Mouse (Mus musculus): Measurements from ENCODE around the gene Cdk19. TPM values are rescaled to one million over a fixed set of nuclear protein-coding genes. Genes with fewer than 3 reads are reported as not detected.
A peak's percentile ranks its signal among the peaks of the same experiment; 100 is the strongest.

Cdk19 gene
- total and polyA plus RNA-seq, 3 experiments, result 2.8 to 8.2 TPM; not detected in 1

DNA sequence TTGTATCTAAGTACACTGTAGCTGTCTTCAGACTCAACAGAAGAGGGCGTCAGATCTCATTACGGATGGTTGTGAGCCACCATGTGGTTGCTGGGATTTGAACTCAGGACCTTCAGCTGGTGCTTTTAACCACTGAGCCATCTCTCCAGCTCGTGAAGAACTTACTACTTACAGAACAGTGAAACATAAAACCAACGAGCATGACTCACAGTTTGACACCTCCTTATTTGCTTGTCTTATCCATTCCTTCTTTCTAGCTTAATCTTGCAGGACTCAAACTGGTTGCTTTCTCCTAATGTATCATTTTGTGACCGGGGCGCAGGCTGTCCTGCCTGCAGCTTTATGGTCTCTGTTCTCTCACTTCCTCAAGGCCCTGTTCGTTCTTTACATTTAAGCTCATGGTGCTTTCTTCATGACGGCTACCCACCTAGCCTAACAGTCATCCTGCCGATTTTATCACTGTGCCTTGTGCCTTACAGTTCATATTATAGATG, 8.1 kb downstream of the Cdk19 start (continued):
- TF ChIP-seq CTCF (IDR thresholded peaks at IDR 0.05 in 2 of 3, conservative IDR thresholded peaks at IDR 0.05 in 1 of 3; ENCODE audit: control insufficient read depth in 1 of 3, insufficient read depth in 1 of 3, low read depth in 2 of 3, low read length in 3 of 3, poor library complexity in 1 of 3, severe bottlenecking in 1 of 3) (peak in 2 of 3 experiments; percentile 1 to 37; a peak in 2 of 6 replicates), EP300 (IDR thresholded peaks at IDR 0.05; ENCODE audit: low read depth in 1 of 2, low read length in 2 of 2) (no peak), ZMIZ1 (IDR thresholded peaks at IDR 0.05; ENCODE audit: low read depth, low read length) (peak; percentile 81; the same call in 1 of the 2 replicates), TCF12 (IDR thresholded peaks at IDR 0.05; ENCODE audit: low read depth, low read length) (no peak), POLR2AphosphoS5 (IDR thresholded peaks at IDR 0.05; ENCODE audit: borderline replicate concordance, low read depth, low read length) (no peak), MYC (IDR thresholded peaks at IDR 0.05; ENCODE audit: low read depth, low read length) (peak; percentile 42; the same call in 1 of the 2 replicates), HCFC1 (IDR thresholded peaks at IDR 0.05; ENCODE audit: low read depth, low read length) (peak; percentile 50; the same call in 1 of the 2 replicates), MEF2A (IDR thresholded peaks at IDR 0.05; ENCODE audit: extremely low read depth, insufficient replicate concordance, low read depth, low read length, poor library complexity, severe bottlenecking) (no peak), CHD1 (IDR thresholded peaks at IDR 0.05; ENCODE audit: low read depth, low read length) (no peak; the same call in 1 of the 2 replicates), USF1 (IDR thresholded peaks at IDR 0.05; ENCODE audit: low read depth, low read length) (no peak)

DNA sequence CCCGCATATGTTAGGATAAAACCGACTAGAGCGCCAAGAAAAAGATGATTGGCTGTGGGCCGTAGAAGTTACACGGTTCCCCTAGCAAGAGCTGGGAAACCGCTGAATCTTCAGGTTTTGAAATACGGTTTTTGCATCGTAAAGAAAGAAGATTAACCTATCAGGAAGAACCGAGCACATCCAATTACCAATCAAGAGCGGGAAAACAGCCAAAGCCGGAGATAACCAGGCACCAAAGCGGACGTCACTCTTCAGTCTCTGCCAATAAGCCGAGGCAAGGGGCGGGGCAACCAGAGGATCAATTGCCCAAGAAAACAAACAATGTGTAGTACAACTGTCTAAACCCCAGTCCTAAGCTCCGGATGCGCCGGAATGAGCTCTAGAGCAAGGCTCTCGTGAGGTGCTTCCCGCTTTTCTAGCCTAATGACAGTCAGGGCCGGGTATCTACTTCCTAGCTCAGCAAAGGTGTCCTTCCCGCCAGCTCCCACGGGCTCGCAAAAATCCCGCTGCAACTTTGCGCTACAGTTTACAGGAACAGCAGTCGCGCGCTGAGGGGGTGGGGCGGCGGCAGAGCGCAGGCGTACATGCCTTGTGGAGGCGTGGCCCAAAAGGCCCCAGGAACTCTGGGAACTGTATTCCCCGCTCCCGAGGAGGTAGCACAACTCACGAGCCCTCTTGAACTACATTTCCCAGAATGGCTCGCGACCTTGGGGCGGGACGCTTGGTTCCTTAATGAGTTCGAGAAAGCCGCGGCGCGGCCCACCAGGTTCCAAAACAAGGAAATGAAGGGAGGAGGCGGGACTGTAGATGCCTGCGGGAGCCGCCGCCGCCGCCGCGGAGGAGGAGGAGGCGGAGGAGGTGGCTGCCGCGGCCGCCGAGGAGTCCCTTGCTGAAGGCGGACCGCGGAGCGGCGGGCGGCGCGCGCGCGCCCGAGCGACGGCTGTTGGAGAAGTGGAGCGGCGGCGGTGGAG, 9.5 kb downstream of the Cdk19 start:
- H3K4me1 ChIP-seq (ENCODE audit: control insufficient read depth in 1 of 2, insufficient read depth in 2 of 2, low read length in 2 of 2), result peaks cover 0 to 6% of the 10 kb centered on the region in 2 experiments; a peak in 2 of 4 replicates
- peak overlapping the region; percentile 91 for H3K9ac ChIP-seq (ENCODE audit: control insufficient read depth, low read depth, low read length, poor library complexity, severe bottlenecking)
- no peaks in the 10 kb centered on the region for H3K27me3 ChIP-seq (ENCODE audit: control insufficient read depth in 1 of 2, insufficient read depth in 2 of 2, low read length in 2 of 2)
- H3K9me3 ChIP-seq (replicated peaks; ENCODE audit: insufficient read depth, low read length), result no peaks in the 10 kb centered on the region
- peaks cover 0 to 10% of the 10 kb centered on the region in 2 experiments; a peak in 2 of 4 replicates for H3K36me3 ChIP-seq (ENCODE audit: control insufficient read depth in 1 of 2, insufficient read depth in 2 of 2, low read length in 2 of 2)
- H3K79me2 ChIP-seq (ENCODE audit: control insufficient read depth, insufficient read depth, low read length, poor library complexity), result peaks cover 6% of the 10 kb centered on the region; the same call in 1 of the 2 replicates
- peak; percentile 99 for DNase-seq (ENCODE audit: low read depth, low spot score)
- peak overlapping the region; percentile 94 for H3K27ac ChIP-seq (ENCODE audit: control insufficient read depth, low read depth, low read length)
- peak overlapping the region; percentile 86 for H3K4me3 ChIP-seq (ENCODE audit: control insufficient read depth in 1 of 2, insufficient read depth in 1 of 2, low read depth in 2 of 2, low read length in 2 of 2)
- TF ChIP-seq RCOR1 (IDR thresholded peaks at IDR 0.05; ENCODE audit: low read depth, low read length) (no peak), USF1 (IDR thresholded peaks at IDR 0.05; ENCODE audit: low read depth, low read length) (no peak), CHD1 (IDR thresholded peaks at IDR 0.05; ENCODE audit: low read depth, low read length) (no peak), MAFK (IDR thresholded peaks at IDR 0.05; ENCODE audit: borderline replicate concordance, low read depth, low read length) (peak; percentile 89), MEF2A (IDR thresholded peaks at IDR 0.05; ENCODE audit: extremely low read depth, insufficient replicate concordance, low read depth, low read length, poor library complexity, severe bottlenecking) (no peak), POLR2A (IDR thresholded peaks at IDR 0.05; ENCODE audit: control insufficient read depth in 1 of 2, insufficient read depth in 1 of 2, low read depth in 1 of 2, low read length in 2 of 2, poor library complexity in 1 of 2) (peak; percentile 46 to 83), MYB (IDR thresholded peaks at IDR 0.05; ENCODE audit: low read depth, low read length) (no peak), TCF12 (IDR thresholded peaks at IDR 0.05; ENCODE audit: low read depth, low read length) (peak; percentile 41), ELF1 (IDR thresholded peaks at IDR 0.05; ENCODE audit: low read depth, low read length) (peak; percentile 93), ZMIZ1 (IDR thresholded peaks at IDR 0.05; ENCODE audit: low read depth, low read length) (no peak; the same call in 1 of the 2 replicates), NRF1 (IDR thresholded peaks at IDR 0.05; ENCODE audit: insufficient read depth, low read depth, low read length, poor library complexity, severe bottlenecking) (peak; percentile 79), POLR2AphosphoS2 (IDR thresholded peaks at IDR 0.05; ENCODE audit: low read length) (peak; percentile 47; the same call in 1 of the 2 replicates), SMC3 (IDR thresholded peaks at IDR 0.05; ENCODE audit: low read depth, low read length) (no peak), MAX (IDR thresholded peaks at IDR 0.05; ENCODE audit: low read length) (peak; percentile 49), KAT2A (conservative IDR thresholded peaks at IDR 0.05; ENCODE audit: low read depth, low read length) (peak; percentile 95), UBTF (IDR thresholded peaks at IDR 0.05; ENCODE audit: borderline replicate concordance, insufficient read depth, low read depth, low read length) (0 out of 2 replicates have a peak, but pooled peaks have one; percentile 42), SIN3A (IDR thresholded peaks at IDR 0.05; ENCODE audit: low read length) (peak; percentile 94), CTCF (IDR thresholded peaks at IDR 0.05 in 2 of 3, conservative IDR thresholded peaks at IDR 0.05 in 1 of 3; ENCODE audit: control insufficient read depth in 1 of 3, insufficient read depth in 1 of 3, low read depth in 2 of 3, low read length in 3 of 3, poor library complexity in 1 of 3, severe bottlenecking in 1 of 3) (no peak), E2F4 (IDR thresholded peaks at IDR 0.05; ENCODE audit: borderline replicate concordance, low read depth, low read length) (peak; percentile 74; the same call in 1 of the 2 replicates), TAL1 (IDR thresholded peaks at IDR 0.05; ENCODE audit: low read length) (no peak), MAZ (IDR thresholded peaks at IDR 0.05; ENCODE audit: low read depth, low read length) (peak; percentile 9; the same call in 1 of the 2 replicates), BHLHE40 (IDR thresholded peaks at IDR 0.05; ENCODE audit: borderline replicate concordance, low read depth, low read length) (no peak), ZNF384 (IDR thresholded peaks at IDR 0.05; ENCODE audit: low read depth, low read length) (no peak), HCFC1 (IDR thresholded peaks at IDR 0.05; ENCODE audit: low read depth, low read length) (peak; percentile 97), USF2 (IDR thresholded peaks at IDR 0.05; ENCODE audit: borderline replicate concordance in 1 of 2, insufficient read depth in 1 of 2, low read depth in 1 of 2, low read length in 2 of 2) (no peak)
